Mouse (Mus musculus) cortical plate, adult 2 months (tissue): ENCODE results near the gene Igfbp6. TPM values are rescaled to one million over a fixed set of nuclear protein-coding genes. Genes with fewer than 3 reads are reported as not detected.

Experiments
- H3K27ac ChIP-seq: fragments of 200-500 bp; 2 replicates; pipeline ENCODE4 v1.5.1; 2012; ENCODE audit warnings: low read length, control low read depth, inconsistent platforms; ENCODE audit not compliant: insufficient read depth
- H3K4me1 ChIP-seq: fragments of 200-500 bp; 2 replicates; pipeline ENCODE4 v1.6.1; 2011; ENCODE audit warnings: low read length; ENCODE audit not compliant: control insufficient read depth, insufficient read depth
- H3K4me3 ChIP-seq: fragments of 200-500 bp; 2 replicates; pipeline ENCODE4 v1.5.1; 2011; ENCODE audit warnings: mild to moderate bottlenecking, low read length, control low read depth; ENCODE audit not compliant: insufficient read depth
- CTCF ChIP-seq: fragments of 200-500 bp; IDR thresholded peaks from 2 replicates; pipeline ENCODE4 v1.5.1; 2011; ENCODE audit warnings: mild to moderate bottlenecking, control low read depth, low read length; ENCODE audit not compliant: insufficient read depth; ENCODE audit errors: extremely low read depth
- POLR2A ChIP-seq: fragments of 200-500 bp; IDR thresholded peaks from 2 replicates; pipeline ENCODE4 v1.6.1; 2011; ENCODE audit warnings: mild to moderate bottlenecking, low read length, control low read depth; ENCODE audit not compliant: insufficient read depth; ENCODE audit errors: extremely low read depth
- polyA plus RNA-seq: library from polyadenylated mRNA; depleted of rRNA; stranded (reverse); fragments of >200 nt; gene quantifications from 2 replicates; pipeline ENCODE4 v1.2.3, GENCODE M21; 2012; rRNA removed

Gene Igfbp6
- 69.5 and 71.7 TPM in 2 replicates for polyA plus RNA-seq

DNA sequence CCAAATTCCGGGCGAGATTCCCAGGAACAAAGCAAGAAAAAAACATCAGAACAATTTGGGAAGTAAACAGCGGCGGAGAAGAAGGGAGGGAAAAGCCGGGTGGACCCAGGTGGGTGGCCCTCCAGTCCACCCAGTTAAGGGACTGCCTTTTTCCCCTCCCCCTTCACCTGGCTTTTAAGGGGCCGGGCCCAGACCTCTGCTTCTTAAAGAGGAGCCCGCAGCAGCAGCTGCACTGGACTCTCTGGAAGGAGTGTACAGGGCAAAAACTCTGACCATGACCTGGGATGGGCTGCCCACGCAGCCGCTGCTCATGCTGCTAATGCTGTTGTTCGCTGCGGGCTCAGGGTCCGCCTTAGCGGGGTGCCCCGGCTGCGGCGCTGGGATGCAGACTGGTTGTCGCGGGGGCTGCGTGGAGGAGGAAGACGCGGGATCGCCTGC lies at the start of gene Igfbp6:
Igfbp6 (plus strand) TSS at position 89 of the 438 bp plus-strand sequence.
- Histone ChIP-seq H3K4me3 (peak within 1 kb of the TSS; percentile 47), H3K27ac (peak within 1 kb of the TSS; percentile 68), H3K4me1 (peaks cover 3% of the 10 kb centered on the region; the same call in 1 of the 2 replicates)
- no peak for TF ChIP-seq CTCF
- no peak for TF ChIP-seq POLR2A

DNA sequence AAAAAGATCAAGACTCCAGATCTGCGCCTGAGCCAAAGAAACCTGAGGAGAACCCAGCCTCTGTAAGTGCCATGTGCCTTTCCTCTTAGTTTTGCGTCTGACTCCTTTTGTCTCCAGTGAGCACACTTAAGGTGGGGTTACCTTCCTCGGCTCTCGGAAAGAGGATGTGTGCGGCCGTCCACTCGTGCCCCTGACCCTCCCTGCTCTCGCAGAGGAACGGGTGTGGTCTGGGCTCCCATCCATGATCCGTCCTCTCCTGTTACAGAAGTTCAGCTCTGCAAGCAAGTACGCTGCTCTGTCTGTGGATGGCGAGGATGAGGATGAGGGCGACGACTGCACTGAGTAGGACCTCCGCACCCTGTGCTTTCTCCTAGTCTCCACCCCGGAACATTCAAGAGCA lies 49.2 kb upstream of the Igfbp6 start:
- no peak overlapping the region for H3K27ac ChIP-seq
- no peak for TF ChIP-seq POLR2A
- no peak for TF ChIP-seq CTCF
- H3K4me1 ChIP-seq = 0 out of 2 replicates have a peak, but pooled peaks cover 3% of the 10 kb centered on the region
- H3K4me3 ChIP-seq = no peak overlapping the region

DNA sequence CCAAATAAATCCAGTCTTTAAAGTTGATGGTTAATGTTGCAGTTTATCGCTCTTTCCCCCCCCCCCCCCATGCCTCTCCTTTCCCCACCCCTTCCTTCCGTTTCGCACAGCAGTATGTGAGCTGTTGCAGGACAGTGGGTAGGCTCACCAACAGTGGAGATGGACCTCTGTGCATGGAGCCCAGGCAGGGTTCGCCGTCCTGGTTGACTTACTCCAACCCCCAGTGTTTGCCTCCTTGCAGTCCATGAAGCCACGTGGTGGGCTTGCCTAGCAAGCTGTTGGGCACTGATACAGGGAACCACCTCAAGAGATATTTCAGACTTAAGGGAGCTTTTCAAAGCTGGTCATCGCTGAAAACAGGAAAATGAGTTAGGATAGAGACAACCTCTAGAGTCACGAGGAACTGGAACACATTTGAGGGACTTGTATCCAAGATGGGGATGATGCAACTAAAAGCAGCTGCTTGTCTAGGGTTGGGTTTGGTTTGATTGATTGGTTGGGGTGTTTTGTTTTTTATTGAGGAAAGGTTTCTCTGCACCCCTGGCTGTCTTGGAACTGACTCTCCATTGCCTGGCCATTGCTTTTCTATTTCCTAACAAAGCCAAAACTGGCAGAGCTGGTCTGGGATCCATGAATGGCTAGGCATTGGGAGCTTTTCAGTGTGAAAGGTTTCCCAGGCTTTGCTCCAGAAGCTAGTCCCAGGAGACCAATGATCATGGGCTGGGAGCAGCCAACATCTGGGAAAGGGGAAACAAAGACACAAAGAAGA lies 46.8 kb upstream of the Igfbp6 start:
- Histone ChIP-seq H3K4me1 (0 out of 2 replicates have a peak, but pooled peaks cover 7% of the 10 kb centered on the region), H3K27ac (no peak overlapping the region), H3K4me3 (no peak overlapping the region)
- TF ChIP-seq CTCF = no peak
- TF ChIP-seq POLR2A = no peak

DNA sequence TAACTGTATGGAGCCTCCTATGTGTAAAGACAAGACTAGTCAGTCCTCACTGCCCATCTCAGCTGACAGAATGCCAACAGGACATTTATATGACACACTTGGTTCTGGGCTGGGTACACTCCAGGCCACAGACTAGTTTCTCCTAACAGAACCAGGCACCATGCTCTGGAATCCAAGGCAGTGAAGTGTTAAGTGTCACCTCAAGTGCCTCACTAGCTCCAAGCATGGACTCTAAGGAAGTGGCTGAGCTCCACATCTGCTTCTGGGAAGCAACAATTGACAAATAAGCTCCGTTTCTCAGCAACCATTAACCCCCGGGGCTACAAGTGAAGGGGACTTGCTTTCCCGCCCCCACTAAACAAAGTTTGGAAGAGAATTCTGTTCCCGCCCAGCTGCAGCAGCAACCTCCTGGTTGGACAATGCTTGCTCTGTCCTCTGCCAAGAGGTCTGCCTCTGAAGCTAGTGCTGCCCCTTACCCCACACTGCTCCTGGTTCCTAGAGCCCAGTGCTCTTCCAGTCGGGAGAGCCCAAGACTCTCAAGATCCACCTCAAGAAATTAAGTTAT lies 46.1 kb upstream of the Igfbp6 start:
- no peak overlapping the region for H3K4me3 ChIP-seq
- H3K4me1 ChIP-seq = 0 out of 2 replicates have a peak, but pooled peaks cover 7% of the 10 kb centered on the region
- TF ChIP-seq CTCF (no peak), POLR2A (no peak)
- H3K27ac ChIP-seq = no peak overlapping the region

DNA sequence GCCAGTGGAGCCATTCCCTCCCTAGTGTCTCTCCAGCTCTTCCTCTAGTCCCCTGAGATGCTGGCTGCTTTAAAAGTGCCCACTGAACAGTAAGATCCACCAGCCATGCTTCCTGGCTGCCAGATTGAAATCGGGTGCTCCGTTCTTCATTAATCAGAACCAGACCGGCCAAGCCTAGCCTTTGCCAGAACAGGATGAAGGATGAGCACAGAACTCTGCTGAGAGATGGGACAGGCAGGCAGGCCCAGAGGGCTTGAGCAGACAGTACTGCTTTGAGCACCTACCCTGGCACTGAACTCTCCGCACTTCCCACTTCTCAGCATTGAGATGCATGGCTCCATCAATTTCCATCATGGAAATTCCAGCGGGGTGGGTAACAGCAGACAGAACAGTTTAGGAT lies 44.9 kb upstream of the Igfbp6 start:
- no peak overlapping the region for H3K4me3 ChIP-seq
- no peak overlapping the region for H3K27ac ChIP-seq
- 0 out of 2 replicates have a peak, but pooled peaks cover 7% of the 10 kb centered on the region for H3K4me1 ChIP-seq
- no peak for TF ChIP-seq CTCF
- no peak for TF ChIP-seq POLR2A

DNA sequence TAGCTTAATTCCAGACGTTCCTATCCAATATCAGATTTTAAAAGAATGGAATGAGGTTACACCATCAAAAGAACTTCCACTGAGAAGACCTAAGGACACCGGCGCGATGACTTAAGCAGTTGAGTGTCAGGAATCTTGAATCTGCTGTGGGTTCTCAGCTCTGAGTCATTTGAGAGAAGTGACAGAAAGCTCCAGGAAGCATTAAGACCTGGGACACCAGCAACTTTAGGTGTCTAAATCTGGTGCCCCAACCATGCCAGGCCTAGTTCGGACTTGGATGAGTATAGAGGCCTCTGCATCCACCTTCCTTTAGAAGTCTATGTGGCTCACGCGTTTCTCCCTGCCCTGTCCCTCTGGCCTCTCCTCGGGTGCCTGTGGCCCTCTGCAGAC lies 44.4 kb upstream of the Igfbp6 start:
- TF ChIP-seq CTCF (no peak), POLR2A (no peak)
- H3K27ac ChIP-seq = peak overlapping the region; percentile 82
- peak overlapping the region; percentile 41 for H3K4me3 ChIP-seq
- 0 out of 2 replicates have a peak, but pooled peaks cover 7% of the 10 kb centered on the region for H3K4me1 ChIP-seq

DNA sequence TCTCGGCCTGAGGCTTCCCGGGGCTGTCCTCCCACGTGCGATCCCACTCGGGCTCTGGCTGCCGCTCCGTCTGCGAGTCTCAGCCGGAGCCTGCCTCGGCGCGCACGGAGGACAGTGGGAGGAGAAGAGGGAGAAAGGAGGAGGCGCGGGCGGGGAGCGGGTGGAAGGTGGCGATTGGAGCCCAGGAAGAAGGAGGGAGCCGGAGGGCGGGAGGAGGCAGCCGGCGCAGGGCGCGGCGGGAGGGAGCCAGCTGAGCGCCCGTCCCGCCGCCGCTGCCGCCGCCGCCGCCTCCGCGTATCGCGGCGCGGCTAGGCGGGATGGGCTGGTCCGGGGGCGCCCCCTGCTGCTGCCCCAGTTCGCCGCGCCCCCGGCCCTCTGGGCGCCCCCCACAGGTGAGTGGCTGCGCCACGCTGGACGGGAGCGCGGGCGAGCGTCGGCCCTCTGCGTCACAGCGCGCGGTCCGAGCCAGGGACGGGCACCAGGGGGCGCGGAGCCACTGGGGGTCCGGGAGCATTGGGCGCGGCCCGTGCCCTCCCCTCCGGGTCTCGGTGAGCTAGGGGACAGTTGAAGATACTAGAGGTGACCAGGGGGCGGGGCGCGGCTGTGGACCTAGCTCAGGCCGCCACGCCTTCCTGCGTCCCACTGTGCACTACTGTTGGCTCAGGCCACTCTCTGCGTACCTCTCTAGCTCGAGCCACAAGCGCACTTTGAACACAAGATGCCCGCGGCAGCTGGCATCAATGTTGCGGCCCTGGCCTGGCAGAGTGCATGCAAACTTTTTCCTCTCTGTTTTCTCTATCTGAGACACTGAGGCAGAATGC lies 43.8 kb upstream of the Igfbp6 start, which contains the start of gene Tns2:
Tns2 (plus strand) TSS at position 253 of the 821 bp plus-strand sequence.
- TF ChIP-seq POLR2A (no peak), CTCF (no peak)
- Histone ChIP-seq H3K27ac (peak within 1 kb of the TSS; percentile 82), H3K4me3 (peak within 1 kb of the TSS; percentile 41), H3K4me1 (0 out of 2 replicates have a peak, but pooled peaks cover 9% of the 10 kb centered on the region)

DNA sequence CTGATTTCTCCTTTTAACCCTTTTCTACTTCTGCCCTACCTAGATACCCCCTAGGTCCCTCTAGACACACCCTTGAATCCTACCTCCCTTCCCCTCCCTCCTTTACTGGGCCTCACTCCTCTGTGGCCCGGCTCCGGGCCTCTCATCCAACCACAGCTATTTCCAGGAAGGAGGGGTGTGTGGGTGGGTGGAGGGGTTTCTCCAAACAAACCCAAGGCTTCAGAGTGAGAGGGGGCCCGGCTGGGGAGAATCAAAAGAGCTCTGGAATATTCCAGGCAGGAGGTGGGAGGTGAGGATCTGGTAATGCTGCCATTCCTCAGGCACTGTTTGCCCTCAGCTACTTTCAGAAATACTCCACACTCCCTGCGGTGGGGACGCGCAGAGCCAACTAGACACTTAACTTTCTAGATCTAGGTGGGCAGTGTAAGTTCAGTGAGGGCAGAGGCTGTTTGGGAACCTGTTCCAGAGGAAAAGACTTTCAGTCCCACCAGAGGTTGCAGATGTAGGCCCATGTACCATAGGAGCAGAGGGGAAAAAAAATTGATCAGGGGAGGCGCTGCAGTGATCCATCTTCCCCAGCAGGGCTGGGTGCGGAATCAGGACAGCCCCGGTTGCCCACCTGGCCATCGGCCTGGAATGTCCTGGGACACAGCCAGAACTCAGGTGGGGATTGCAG lies 43.0 kb upstream of the Igfbp6 start:
- peak overlapping the region; percentile 41 for H3K4me3 ChIP-seq
- TF ChIP-seq CTCF = 0 out of 2 replicates have a peak, but pooled peaks have one; percentile 0
- no peak for TF ChIP-seq POLR2A
- peak overlapping the region; percentile 93 for H3K27ac ChIP-seq

More for the DNA sequence above, 43.0 kb upstream of the Igfbp6 start:
- H3K4me1 ChIP-seq = 0 out of 2 replicates have a peak, but pooled peaks cover 9% of the 10 kb centered on the region
